ENCODE assay signal across 20 mouse cellular contexts in genomic region chr5:46256730-46257129, GRCm38 (mm10).
"Had no signal": no experiment of that assay in that cellular context is flagged by ENCODE, and none has a peak within 500 bp of the region (broad histone marks: within the 10 kb centered on the region; RNA-seq: fewer than 3 reads in every experiment).

No protein-coding gene starts in this region.

- H3K36me3 ChIP-seq: limb, embryonic 10.5 days; limb, embryonic 13.5 days; liver, embryonic 12.5 days; liver, embryonic 15.5 days; midbrain, embryonic 15.5 days; neural tube, embryonic 12.5 days; neural tube, embryonic 15.5 days had no signal

- H3K4me3 ChIP-seq: layer of hippocampus, adult 2 months; limb, embryonic 10.5 days; limb, embryonic 13.5 days; liver, embryonic 12.5 days; liver, embryonic 15.5 days; midbrain, embryonic 15.5 days; neural tube, embryonic 12.5 days; neural tube, embryonic 15.5 days had no signal

- H3K4me2 ChIP-seq: limb, embryonic 13.5 days; liver, embryonic 12.5 days; liver, embryonic 15.5 days; midbrain, embryonic 11.5 days; midbrain, embryonic 15.5 days; neural tube, embryonic 12.5 days; neural tube, embryonic 15.5 days had no signal

- H3K9ac ChIP-seq: limb, embryonic 13.5 days; liver, embryonic 12.5 days; liver, embryonic 15.5 days; midbrain, embryonic 15.5 days; neural tube, embryonic 12.5 days; neural tube, embryonic 15.5 days had no signal

- DNase-seq: kidney, adult 18-20 months; kidney, adult 9 months; kidney, postnatal 14 days; kidney, postnatal 4 days; layer of hippocampus, adult 9-11 months; lung, adult 2 months; lung, postnatal 14 days; lung, postnatal 4 days; right cerebral cortex, adult 18-20 months; right cerebral cortex, postnatal 25 days; thymus, postnatal 25 days had no signal

- ATAC-seq: liver, embryonic 12.5 days; midbrain, embryonic 15.5 days had no signal

- H3K4me1 ChIP-seq: limb, embryonic 10.5 days; limb, embryonic 13.5 days; liver, embryonic 12.5 days; liver, embryonic 15.5 days; midbrain, embryonic 15.5 days; neural tube, embryonic 12.5 days; neural tube, embryonic 15.5 days had no signal

- H3K27me3 ChIP-seq: limb, embryonic 13.5 days; liver, embryonic 12.5 days; liver, embryonic 15.5 days; midbrain, embryonic 15.5 days; neural tube, embryonic 12.5 days; neural tube, embryonic 15.5 days had no signal

- H3K9me3 ChIP-seq: limb, embryonic 10.5 days; limb, embryonic 13.5 days; liver, embryonic 12.5 days; liver, embryonic 15.5 days; midbrain, embryonic 15.5 days; neural tube, embryonic 12.5 days; neural tube, embryonic 15.5 days had no signal

- H3K27ac ChIP-seq: layer of hippocampus, adult 2 months; limb, embryonic 10.5 days; limb, embryonic 13.5 days; liver, embryonic 12.5 days; liver, embryonic 15.5 days; midbrain, embryonic 15.5 days; neural tube, embryonic 12.5 days; neural tube, embryonic 15.5 days had no signal
